Mouse (Mus musculus) intestine, embryonic 15.5 days (tissue): ENCODE results near the gene Ermap. TPM values are rescaled to one million over a fixed set of nuclear protein-coding genes. Genes with fewer than 3 reads are reported as not detected.

Source experiments
- ATAC-seq: fragments of 200-750 bp; cut with Nextera tagmentation; 2 replicates; pipeline ENCODE4 v1.8.0; 2017; ENCODE audit warnings: moderate TSS enrichment, moderate library complexity
- H3K27ac ChIP-seq: fragments of 300-500 bp; sonication (generic); 2 replicates; pipeline ENCODE4 v1.5.1; 2015; ENCODE audit warnings: mild to moderate bottlenecking, inconsistent platforms
- H3K27me3 ChIP-seq: fragments of 300-500 bp; sonication (generic); replicated peaks from 2 replicates; pipeline ENCODE4 v1.6.1; 2015; ENCODE audit warnings: inconsistent platforms
- H3K36me3 ChIP-seq: fragments of 300-500 bp; sonication (generic); 2 replicates; pipeline ENCODE4 v1.6.1; 2015; ENCODE audit warnings: inconsistent platforms
- H3K4me1 ChIP-seq: fragments of 300-500 bp; sonication (generic); replicated peaks from 2 replicates; pipeline ENCODE4 v1.6.1; 2015; ENCODE audit warnings: inconsistent platforms
- H3K4me2 ChIP-seq: fragments of 300-500 bp; sonication (generic); replicated peaks from 2 replicates; pipeline ENCODE4 v1.6.1; 2015; ENCODE audit warnings: mild to moderate bottlenecking, inconsistent platforms
- H3K4me3 ChIP-seq: fragments of 300-500 bp; sonication (generic); replicated peaks from 2 replicates; pipeline ENCODE4 v1.5.1; 2015; ENCODE audit warnings: inconsistent platforms
- H3K9ac ChIP-seq: fragments of 300-500 bp; sonication (generic); 2 replicates; pipeline ENCODE4 v1.6.1; 2015; ENCODE audit warnings: inconsistent platforms
- H3K9me3 ChIP-seq: fragments of 300-500 bp; sonication (generic); 2 replicates; pipeline ENCODE4 v1.6.1; 2016; ENCODE audit warnings: inconsistent platforms
- WGBS: fragments of 180-500 bp; shearing (Covaris S2); methylation state at CpG from one replicate; pipeline ENCODE4 v1.1.7; 2015; 5-methylcytosine and 5-hydroxymethylcytosine counted together
- polyA plus RNA-seq: library from polyadenylated mRNA; unstranded; fragments of >200 nt; fragmentation: Nextera tagmentation; extraction: Ambion mirVana; gene quantifications from 2 replicates; pipeline ENCODE4 v1.2.1, GENCODE M21; 2015

Ermap gene
- polyA plus RNA-seq, 1 experiment from 2014 or later: 5.4 TPM

DNA sequence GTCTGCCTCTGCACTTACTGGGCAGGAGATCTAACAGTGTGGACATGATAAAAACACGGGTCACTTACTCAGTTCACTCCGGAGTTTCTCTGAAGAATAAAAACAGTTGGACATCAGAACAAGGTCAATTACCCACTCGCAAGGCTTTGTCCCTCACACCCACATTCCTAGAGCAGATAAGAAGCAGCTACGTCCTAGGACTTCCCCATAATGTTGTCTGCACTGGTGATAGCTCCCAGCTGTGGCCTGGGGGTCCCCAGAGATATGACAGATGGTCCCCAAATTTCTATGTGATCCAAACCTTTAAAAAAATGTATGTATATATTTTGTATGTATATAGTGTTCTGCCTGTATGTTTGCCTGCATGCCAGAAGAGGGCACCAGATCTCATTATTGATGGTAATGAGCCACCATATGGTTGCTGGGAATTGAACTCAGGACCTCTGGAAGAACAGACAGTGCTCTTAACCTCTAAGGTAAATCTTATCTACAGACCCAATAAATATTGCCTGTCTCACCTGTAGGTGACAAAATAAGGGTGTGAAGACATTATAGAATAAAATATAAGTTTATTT, 9.6 kb downstream of the Ermap start:
- 46% methylated on average over 4 of the region's 4 CpGs for WGBS
- H3K4me3 ChIP-seq: no peak overlapping the region
- ATAC-seq: no peak
- no peaks in the 10 kb centered on the region for H3K4me1 ChIP-seq
- H3K4me2 ChIP-seq: no peak overlapping the region
- no peaks in the 10 kb centered on the region for H3K27me3 ChIP-seq
- H3K36me3 ChIP-seq: no peaks in the 10 kb centered on the region
- H3K9ac ChIP-seq: no peak overlapping the region
- H3K27ac ChIP-seq: no peak overlapping the region
- no peaks in the 10 kb centered on the region for H3K9me3 ChIP-seq

DNA sequence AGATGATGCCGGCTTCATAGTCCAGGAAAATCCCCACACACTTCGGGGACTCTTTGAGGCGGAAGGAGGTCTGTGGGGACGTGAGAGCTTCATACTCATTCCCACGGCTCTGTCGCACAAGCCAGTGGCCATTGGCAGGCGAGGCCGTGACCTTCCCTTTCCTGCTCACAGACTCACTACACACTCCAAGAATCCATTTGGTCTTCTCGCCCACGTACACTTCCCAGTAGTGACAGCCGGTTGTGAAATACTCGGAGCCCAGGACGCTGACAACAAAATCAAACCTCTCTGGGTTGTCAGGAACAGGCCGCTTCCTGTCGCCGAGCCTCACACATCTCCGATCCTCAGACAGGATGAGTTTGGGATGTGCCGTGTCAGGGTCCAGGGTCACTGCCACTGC, 11.5 kb downstream of the Ermap start:
- Histone ChIP-seq H3K9me3 (no peaks in the 10 kb centered on the region), H3K9ac (no peak overlapping the region), H3K27me3 (no peaks in the 10 kb centered on the region), H3K36me3 (no peaks in the 10 kb centered on the region), H3K27ac (no peak overlapping the region), H3K4me1 (no peaks in the 10 kb centered on the region), H3K4me3 (no peak overlapping the region), H3K4me2 (no peak overlapping the region)
- no peak for ATAC-seq
- 63% methylated on average over 18 of the region's 18 CpGs for WGBS

DNA sequence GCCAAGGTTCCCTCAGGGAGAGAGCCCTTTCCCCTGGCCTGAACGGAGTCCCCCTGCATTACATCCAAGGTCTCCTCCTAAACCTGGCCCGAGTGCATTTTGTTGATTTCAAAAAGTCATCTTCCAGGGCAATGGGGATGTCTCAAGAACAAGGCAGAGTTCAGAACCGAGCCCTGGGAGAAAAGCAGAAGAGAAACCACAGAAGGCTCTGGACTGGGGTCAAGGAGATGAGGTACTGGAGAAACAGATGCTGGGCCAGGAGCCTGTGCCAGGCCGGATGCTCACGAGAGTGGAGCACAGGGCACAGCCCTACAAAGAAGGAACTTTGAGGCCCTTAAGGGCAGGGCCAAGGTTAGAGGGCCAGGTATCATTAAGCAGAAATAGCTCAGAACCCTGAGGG, 12.1 kb downstream of the Ermap start:
- no peak overlapping the region for H3K27ac ChIP-seq
- H3K27me3 ChIP-seq: no peaks in the 10 kb centered on the region
- H3K4me1 ChIP-seq: peaks cover 6% of the 10 kb centered on the region
- ATAC-seq: no peak
- no peak overlapping the region for H3K9ac ChIP-seq
- H3K4me3 ChIP-seq: no peak overlapping the region
- WGBS: 77% methylated on average over 5 of the region's 5 CpGs
- no peaks in the 10 kb centered on the region for H3K9me3 ChIP-seq
- no peaks in the 10 kb centered on the region for H3K36me3 ChIP-seq
- no peak overlapping the region for H3K4me2 ChIP-seq

DNA sequence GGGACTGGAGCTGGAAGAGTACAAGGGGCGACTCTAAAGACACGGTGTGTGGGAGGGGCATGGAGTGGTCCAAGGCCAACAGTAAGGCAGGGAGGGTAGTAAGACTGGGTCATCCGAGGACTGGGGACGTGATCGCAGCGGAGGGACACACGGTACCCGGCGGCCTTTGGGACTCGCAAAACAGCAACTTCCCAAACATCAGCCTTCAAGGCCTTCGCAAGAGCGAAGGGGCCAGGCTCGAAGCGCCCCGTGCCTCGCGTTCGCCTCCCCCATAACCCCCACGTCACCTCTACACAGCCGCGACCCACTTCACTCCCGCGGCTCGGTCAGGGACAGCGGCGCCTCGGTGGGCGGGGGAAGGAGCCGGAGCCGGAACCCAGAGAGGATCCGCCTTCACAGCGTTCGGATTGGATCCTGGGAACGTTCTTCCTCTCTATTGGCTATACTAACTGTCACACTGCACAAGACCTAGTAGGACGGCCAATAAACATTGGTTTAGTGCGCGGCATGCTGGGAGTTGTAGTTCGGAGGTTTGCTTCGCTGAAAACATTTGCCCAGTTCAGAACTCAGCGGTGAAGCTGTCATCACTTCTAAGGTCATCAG, 15.9 kb downstream of the Ermap start, which contains the start of gene Zfp691:
Gene Zfp691, minus strand, starts transcription at position 345 of the 603 bp plus-strand sequence.
- Histone ChIP-seq H3K4me1 (peaks cover 10% of the 10 kb centered on the region), H3K36me3 (peaks cover 7% of the 10 kb centered on the region; the same call in 1 of the 2 replicates), H3K4me2 (peak within 1 kb of the TSS; percentile 81), H3K4me3 (peak within 1 kb of the TSS; percentile 76), H3K9me3 (no peaks in the 10 kb centered on the region), H3K27ac (peak within 1 kb of the TSS; percentile 42), H3K27me3 (no peaks in the 10 kb centered on the region), H3K9ac (peak within 1 kb of the TSS; percentile 79)
- WGBS: under 1% methylated on average over 40 of the region's 40 CpGs
- ATAC-seq: peak; percentile 100

DNA sequence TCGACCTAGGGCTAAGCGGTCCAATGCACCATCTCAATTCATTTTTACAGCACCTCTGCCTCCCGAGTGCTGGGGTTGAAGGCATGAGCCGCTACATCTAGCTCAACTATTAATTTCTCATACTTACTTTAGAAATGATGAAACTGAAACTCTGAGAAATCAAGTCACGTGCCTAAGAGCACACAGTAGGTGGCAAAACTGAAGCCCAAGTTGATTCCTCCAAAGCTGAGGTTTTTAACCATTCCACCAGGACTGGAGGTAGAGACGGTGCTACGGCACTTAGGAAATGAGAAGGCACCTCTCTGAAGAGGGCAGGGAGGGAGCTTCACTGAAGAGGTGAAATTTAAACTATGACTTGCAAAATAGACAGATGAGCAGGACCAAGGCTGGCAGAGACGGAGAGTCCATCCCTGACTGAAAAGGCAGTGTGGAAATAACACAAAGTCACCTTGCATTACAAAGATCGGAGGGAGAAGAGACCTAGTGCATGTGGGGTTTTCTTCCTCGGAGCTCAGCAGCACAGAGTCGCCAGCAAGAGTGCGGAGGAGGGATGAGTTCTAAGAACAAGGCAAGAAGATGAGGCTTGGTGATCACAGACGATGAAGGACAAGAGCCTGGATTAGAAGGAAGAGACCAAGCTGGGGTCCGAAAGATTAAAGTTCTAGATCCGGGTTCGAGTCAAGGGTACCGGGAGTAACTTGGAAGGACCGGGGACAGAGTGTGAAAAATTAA, 16.7 kb downstream of the Ermap start:
- Histone ChIP-seq H3K9me3 (no peaks in the 10 kb centered on the region), H3K4me1 (peaks cover 10% of the 10 kb centered on the region), H3K4me2 (peak overlapping the region; percentile 81), H3K27me3 (no peaks in the 10 kb centered on the region), H3K4me3 (peak overlapping the region; percentile 76), H3K27ac (no peak overlapping the region), H3K36me3 (peaks cover 7% of the 10 kb centered on the region; the same call in 1 of the 2 replicates), H3K9ac (peak overlapping the region; percentile 79)
- WGBS: 34% methylated on average over 18 of the region's 18 CpGs
- ATAC-seq: no peak

DNA sequence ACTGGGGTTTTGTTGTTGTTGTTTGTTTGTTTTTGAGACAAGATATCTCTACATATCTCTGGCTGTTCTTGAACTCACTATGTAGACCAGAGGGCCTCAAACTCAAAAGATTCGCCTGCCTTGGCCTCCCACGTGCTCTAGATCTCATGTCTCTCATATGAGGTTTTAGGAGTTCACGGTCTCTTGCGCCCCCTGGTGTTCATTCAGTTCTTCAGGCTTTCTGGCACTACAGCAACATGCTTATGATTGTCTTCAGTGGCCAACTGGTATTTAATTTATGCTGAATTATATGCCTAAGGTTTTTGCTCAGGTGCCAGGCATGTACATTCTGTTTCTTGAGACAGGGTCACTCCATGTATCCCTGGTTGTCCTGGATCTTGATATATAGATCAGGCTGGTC, 22.1 kb downstream of the Ermap start:
- Histone ChIP-seq H3K4me2 (no peak overlapping the region), H3K9me3 (no peaks in the 10 kb centered on the region), H3K9ac (no peak overlapping the region), H3K36me3 (peaks cover 7% of the 10 kb centered on the region; the same call in 1 of the 2 replicates), H3K27me3 (no peaks in the 10 kb centered on the region), H3K27ac (no peak overlapping the region), H3K4me3 (no peak overlapping the region), H3K4me1 (peaks cover 3% of the 10 kb centered on the region; the same call in 1 of the 2 replicates)
- WGBS: 7% methylated on average over 4 of the region's 4 CpGs
- ATAC-seq: peak; percentile 51

DNA sequence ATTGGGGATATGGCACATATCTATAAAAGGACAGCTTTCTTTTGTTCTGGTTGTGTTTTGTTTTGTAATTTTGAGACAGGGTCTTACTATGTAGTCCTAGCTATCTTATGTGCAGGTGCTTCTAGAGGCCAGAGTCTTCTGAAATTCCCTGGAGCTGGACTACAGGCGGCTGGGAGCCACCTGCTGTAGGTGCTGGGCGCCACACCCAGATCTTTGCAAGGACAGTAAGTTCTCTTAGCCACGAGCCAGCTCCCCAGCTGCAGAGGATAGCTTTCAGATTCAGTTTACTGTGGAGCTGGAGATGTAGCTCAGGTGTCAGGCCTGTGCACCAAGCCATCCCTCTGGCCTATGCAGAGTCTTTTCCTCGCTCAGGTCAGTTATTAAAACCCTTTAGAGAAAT, 22.7 kb downstream of the Ermap start:
- no peak overlapping the region for H3K27ac ChIP-seq
- H3K27me3 ChIP-seq: no peaks in the 10 kb centered on the region
- H3K36me3 ChIP-seq: peaks cover 7% of the 10 kb centered on the region; the same call in 1 of the 2 replicates
- 75% methylated on average over 4 of the region's 4 CpGs for WGBS
- ATAC-seq: peak; percentile 64
- H3K9me3 ChIP-seq: no peaks in the 10 kb centered on the region
- no peak overlapping the region for H3K4me2 ChIP-seq
- no peaks in the 10 kb centered on the region for H3K4me1 ChIP-seq
- H3K4me3 ChIP-seq: no peak overlapping the region
- no peak overlapping the region for H3K9ac ChIP-seq

DNA sequence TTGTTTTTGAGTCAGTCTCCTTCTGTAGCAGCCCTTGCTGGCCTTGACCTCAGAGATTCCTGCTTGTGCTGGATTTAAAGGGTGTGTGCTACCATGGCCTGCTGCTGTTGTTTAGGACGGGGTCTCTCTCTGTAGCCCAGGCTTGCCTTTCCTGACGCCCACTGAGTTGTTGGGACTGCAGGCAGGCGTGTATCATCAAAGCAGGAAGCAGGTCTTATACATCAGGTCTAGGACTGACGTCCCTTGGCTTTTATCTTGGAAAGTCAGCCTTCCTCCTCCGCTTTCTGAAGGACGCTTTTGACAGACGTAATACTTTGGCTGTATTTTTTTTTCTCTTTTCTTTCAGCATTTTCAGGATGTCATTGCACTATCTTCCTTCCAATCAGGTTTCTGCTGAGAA, 23.9 kb downstream of the Ermap start:
- H3K4me3 ChIP-seq: no peak overlapping the region
- H3K4me1 ChIP-seq: no peaks in the 10 kb centered on the region
- H3K27ac ChIP-seq: no peak overlapping the region
- 74% methylated on average over 7 of the region's 7 CpGs for WGBS
- no peak overlapping the region for H3K9ac ChIP-seq
- H3K27me3 ChIP-seq: no peaks in the 10 kb centered on the region
- no peak for ATAC-seq
- H3K9me3 ChIP-seq: no peaks in the 10 kb centered on the region
- peaks cover 7% of the 10 kb centered on the region; the same call in 1 of the 2 replicates for H3K36me3 ChIP-seq
- H3K4me2 ChIP-seq: no peak overlapping the region

DNA sequence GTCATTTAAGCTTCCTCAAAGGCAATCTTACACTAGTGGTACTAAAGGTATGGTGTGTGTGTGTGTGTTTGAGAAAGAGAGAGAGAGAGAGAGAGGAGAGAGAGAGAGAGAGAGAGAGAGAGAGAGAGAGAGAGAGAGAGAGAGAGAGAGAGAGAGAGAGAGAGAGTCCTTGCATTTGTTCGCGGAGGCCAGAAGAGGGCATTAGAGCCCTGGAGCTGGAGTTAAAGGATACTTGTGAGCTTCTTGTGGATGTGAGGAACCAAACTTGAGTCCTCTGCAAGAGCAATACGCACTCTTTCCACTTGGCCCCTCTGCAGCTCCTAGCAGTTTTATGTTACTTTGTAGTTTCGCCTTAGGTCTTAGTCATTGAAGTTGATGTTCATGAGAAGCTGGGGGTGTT, 26.8 kb downstream of the Ermap start:
- no peaks in the 10 kb centered on the region for H3K4me1 ChIP-seq
- H3K4me2 ChIP-seq: no peak overlapping the region

GRCm38 (mm10) chr4:119161358-119161757, 28.5 kb downstream of the Ermap start:
- WGBS: 64% methylated on average over 3 of the region's 3 CpGs
- Histone ChIP-seq H3K9ac (no peak overlapping the region), H3K27me3 (no peaks in the 10 kb centered on the region), H3K4me1 (no peaks in the 10 kb centered on the region), H3K27ac (no peak overlapping the region), H3K9me3 (no peaks in the 10 kb centered on the region), H3K4me3 (no peak overlapping the region), H3K4me2 (no peak overlapping the region), H3K36me3 (no peaks in the 10 kb centered on the region)
- ATAC-seq: no peak

More for the DNA sequence above, 26.8 kb downstream of the Ermap start:
- H3K27ac ChIP-seq: no peak overlapping the region
- no peak overlapping the region for H3K9ac ChIP-seq
- no peaks in the 10 kb centered on the region for H3K27me3 ChIP-seq
- ATAC-seq: no peak
- WGBS: 75% methylated on average over 4 of the region's 4 CpGs
- no peaks in the 10 kb centered on the region for H3K9me3 ChIP-seq
- no peak overlapping the region for H3K4me3 ChIP-seq
- no peaks in the 10 kb centered on the region for H3K36me3 ChIP-seq

DNA sequence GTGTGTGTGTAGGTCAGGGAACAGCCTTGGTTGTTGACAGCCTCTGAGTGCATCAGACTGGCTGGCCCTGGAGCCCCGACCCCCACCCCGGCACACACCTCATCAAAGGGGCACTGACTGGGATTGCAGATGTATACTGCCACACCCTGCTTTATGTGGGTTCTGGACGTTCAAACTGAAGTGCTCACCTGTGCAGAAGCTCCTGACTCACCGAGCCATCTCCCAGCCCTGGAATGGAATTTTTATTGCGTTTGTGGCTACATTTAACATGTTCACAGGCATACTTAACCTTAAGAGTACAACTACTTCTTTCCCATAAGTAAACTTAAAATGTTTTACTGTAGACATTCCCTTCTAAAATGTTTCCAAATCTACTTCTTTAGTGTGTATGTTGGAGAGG, 31.9 kb downstream of the Ermap start:
- Histone ChIP-seq H3K9ac (no peak overlapping the region), H3K27ac (peak overlapping the region; percentile 32; the same call in 1 of the 2 replicates), H3K4me3 (no peak overlapping the region), H3K4me2 (no peak overlapping the region), H3K36me3 (no peaks in the 10 kb centered on the region), H3K4me1 (no peaks in the 10 kb centered on the region), H3K27me3 (no peaks in the 10 kb centered on the region), H3K9me3 (no peaks in the 10 kb centered on the region)
- 57% methylated on average over 5 of the region's 5 CpGs for WGBS
- ATAC-seq: peak; percentile 90

DNA sequence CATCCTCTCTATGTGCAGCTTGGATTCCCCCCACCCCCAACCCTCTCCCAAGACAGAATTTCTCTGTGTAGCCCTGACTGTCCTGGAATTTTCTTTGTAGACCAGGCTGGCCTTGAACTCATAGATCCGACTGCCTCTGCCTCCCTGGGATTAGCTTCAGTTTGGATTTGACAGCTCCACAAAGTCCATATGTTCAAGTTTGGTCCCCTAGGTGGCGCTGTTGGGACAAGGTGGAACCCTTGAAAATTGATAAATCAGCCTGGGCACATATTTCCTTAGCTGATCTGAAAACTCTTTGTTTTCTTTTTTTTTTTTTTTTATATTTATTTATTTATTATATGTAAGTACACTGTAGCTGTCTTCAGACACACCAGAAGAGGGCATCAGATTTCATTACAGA, 32.6 kb downstream of the Ermap start:
- 46% methylated on average over 2 of the region's 2 CpGs for WGBS

More for the DNA sequence above, 32.6 kb downstream of the Ermap start:
- no peaks in the 10 kb centered on the region for H3K4me1 ChIP-seq
- no peaks in the 10 kb centered on the region for H3K36me3 ChIP-seq
- H3K4me2 ChIP-seq: no peak overlapping the region
- H3K27ac ChIP-seq: no peak overlapping the region
- H3K27me3 ChIP-seq: no peaks in the 10 kb centered on the region
- H3K9ac ChIP-seq: no peak overlapping the region
- no peak for ATAC-seq
- no peak overlapping the region for H3K4me3 ChIP-seq
- no peaks in the 10 kb centered on the region for H3K9me3 ChIP-seq
